Mouse (Mus musculus) embryo, embryonic 9.5 days (tissue): Measurements from ENCODE around the gene Nptxr.
A peak's percentile ranks its signal among the peaks of the same experiment; 100 is the strongest.
"Not testable (repeated sequence)": the region's sequence is repeated elsewhere in the genome, so short reads cannot be mapped to it uniquely, and the experiment has no call there.

Experiments
- DNase-seq: peaks from one replicate; pipeline ENCODE4 v3.0.0-alpha.2; 2017; ENCODE audit errors: extremely low spot score

Gene Nptxr

DNA sequence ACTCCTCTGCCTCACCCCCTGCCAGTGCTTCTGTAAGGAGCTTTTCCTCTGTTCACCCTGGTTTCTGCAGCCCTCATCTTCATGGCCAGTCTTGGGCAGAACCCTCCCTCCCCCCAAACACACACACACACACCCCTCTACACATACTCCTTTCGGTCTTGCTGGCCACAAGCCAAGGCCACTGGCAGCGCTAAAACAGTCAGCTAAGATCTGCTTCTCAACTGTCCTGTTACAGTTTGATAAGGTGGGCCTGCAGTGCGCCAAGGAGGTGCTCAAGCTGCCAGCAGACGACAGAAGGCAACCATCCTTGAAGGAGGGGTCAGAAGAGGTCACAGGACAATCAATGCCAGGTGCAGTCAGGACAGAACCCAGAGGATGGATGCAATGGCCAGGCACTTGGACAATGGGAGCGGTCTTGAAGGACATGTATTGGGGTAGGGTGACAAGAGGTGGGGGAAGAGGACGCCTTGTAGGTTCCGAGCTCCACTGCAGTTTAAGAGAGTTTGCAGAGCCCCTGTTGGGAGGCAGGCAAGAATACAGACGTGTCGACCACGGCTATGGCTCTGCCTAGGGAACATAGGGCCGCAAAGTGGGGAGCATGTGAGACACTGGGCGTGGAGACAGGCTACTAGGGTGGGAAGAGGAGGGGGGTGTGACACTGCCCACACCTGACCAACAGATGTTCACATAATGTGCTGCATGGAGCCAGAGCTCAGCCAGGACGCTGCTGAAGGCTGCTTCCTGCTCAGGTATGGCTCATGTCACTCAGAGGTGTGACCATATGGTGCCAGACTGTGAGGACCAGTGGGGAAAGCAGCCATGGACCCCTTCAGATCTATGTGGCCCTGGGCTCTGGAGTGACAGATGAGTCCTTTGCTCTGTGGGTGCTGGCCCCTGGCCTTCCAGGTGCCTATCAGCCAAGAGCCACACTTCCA lies 18.0 kb upstream of the Nptxr start:
- no peak for DNase-seq

DNA sequence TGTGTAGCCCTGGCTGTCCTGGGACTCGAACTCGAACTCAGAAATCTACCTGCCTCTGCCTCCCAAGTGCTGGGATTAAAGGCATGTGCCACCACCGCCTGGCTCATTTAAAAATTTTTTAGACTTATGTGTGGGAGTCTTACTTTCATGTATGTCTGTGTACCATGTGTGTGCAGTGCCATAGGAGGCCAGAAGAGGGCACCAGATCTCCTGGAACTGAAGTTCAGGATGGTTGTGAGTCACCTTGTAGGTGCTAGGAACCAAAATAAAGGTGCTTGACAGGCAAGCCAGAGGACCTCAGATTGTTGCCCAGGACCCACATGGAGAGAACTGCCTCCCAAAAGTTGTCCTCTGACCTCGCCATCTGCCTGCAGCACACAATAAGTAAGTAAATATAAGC lies 13.8 kb upstream of the Nptxr start:
- DNase-seq = no peak

DNA sequence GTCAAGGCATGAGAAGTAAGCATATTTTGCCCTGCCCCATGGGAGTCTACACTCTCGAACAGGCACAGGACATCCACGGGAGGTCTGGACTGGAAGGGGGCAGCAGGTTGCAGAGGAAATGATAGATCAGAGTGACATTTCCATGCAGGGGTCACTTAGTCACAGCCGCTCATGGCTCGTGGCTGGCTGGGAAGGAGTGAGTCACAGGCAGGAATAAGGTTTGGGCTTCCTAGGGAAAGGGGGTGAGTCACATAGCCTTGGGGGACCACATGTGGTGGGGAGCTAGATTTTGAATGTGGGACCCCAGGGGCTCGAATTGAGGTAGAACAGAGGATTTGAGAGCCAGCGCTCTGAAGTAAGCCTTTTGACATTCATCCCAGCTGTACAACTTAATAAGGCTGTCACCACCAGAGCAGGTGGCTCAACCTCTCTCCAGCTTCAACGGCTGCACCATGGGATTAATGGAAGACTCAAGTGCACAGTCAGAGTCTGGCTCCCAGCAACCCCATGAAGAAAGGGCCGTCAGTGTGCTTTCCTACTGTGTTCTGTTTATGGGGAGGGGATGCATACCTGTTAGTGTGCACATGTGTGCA lies 9.2 kb upstream of the Nptxr start:
- no peak for DNase-seq

DNA sequence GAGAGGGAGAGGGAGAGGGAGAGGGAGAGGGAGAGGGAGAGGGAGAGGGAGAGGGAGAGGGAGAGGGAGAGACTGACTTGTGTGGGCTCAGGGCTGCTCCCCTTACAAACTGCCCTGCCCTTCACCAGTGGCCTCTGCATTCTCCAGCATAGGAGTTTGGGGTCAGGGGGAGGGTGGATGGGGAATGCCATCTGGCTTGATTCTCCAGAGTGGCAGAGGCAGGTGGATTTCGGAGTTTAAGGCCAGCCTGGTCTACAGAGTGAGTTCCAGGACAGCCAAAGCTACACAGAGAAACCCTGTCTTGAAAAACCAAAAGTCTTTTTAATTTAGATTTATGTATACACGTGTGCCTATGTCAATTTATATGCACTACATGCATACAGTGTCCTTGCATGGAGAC lies 8.3 kb upstream of the Nptxr start:
- DNase-seq = not testable (repeated sequence)

DNA sequence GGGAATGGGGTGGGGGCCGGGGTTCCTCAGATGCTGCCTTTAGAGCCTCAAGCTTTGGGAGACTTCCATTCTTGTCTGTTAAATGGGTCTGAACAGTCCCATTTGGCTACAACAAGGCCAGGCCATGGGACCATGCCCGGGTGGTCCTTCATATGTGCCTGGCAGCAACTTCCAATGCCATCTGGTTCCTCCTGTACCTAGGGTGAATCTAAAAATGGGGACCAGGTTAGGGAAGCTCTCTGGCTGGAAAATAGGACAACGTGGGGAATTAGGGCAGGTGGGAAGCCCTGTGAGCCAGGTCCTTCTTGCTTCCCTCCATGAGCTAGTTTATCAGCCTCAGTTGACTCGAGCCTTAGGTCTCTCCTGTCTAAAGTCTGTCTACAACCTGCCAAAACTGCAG lies 6.4 kb upstream of the Nptxr start:
- no peak for DNase-seq

DNA sequence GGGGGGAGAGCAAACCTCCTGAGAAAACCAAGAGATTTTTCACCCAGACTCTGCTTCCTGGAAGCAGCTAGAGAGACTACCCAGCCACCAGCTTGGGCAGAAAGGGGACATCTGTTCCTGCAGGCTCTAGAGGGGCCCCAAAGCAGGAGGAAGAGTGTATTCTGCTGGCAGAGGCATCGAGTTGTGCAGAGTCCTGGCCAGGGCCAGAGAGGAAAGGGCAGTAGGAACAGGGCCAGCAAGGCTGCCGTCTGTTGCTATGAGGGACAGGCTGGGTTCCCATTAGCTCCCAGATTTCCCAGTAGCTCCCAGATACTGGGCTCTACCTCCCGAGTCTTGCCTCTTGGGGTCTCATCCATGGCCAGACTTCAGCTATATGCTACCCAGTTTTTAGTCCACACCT lies 5.5 kb upstream of the Nptxr start:
- no peak for DNase-seq

DNA sequence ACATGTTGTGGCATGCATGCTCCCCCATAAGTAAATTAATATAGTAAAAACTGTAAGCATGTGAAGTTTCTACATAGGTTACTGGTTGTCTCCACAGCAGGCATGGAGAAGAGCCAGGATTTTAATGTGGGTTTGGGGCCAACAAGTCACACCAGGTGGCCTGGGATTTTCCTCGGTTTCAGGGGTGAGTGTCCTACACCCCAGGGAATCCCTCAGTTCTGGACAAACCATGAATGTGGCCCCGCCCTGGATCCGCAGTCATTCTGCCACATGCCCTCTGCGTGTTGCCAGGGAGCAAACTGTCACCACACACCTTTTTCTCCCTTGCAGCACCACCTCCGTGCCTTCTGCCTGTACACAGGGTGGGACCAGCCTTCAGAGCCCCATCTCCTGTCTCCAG lies 4.1 kb upstream of the Nptxr start:
- DNase-seq = no peak

DNA sequence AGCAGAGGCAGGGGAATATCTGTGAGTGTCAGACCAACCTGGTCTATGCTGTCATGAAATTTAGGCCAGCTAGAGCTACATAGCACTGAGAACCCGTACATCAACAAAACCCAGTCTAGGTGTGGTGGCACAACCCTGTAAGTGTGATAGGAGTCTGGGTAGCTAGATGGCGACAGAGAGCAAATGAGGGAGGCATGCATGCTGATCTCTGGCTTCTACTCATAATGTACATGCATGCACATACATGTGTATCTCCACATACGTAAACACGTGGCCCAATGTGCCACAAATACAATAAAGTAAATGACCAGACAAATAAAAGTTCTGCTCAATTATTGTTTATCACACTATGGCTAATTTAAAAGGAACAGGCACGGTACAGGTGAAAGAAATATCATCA lies 3.5 kb upstream of the Nptxr start:
- no peak for DNase-seq

DNA sequence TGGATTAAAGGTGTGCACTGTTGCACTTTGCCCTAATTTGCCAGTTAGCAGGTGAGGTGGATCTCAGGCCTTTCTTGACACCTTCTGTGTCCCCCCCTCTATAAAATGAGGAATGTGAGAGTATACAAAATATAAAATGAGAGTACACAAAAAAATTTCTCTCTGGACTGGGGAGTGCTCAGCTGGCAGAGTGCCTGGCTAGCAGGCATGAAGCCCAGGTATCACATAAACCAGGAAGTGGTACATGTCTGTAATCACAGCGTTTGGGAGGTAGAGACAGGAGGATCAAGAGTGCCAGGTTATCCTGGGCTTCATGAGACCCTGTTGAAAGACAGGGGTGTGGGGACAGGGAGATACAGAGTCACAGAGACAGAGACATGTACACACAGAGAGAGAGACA lies 2.5 kb upstream of the Nptxr start:
- DNase-seq = no peak

DNA sequence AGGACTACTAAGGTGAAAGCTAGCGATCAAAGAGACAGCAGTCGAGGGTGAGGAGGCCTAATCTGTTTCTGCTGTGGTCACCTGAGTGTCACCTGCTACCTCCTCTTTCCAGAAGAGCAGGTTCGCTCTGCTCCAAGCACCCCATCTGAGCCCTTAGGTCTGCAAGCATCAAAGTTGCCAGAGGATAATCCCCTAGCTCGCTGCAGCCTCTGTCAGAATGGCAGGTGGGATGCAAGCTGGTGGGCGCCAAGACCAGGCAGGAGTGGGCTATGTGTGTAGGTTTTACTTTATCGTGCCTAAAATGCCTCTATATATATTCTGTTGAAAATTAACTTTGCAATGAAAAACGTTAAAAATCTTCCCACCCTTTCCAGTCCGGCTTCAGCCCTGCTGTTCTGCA lies 680 bp upstream of the Nptxr start:
- no peak for DNase-seq

DNA sequence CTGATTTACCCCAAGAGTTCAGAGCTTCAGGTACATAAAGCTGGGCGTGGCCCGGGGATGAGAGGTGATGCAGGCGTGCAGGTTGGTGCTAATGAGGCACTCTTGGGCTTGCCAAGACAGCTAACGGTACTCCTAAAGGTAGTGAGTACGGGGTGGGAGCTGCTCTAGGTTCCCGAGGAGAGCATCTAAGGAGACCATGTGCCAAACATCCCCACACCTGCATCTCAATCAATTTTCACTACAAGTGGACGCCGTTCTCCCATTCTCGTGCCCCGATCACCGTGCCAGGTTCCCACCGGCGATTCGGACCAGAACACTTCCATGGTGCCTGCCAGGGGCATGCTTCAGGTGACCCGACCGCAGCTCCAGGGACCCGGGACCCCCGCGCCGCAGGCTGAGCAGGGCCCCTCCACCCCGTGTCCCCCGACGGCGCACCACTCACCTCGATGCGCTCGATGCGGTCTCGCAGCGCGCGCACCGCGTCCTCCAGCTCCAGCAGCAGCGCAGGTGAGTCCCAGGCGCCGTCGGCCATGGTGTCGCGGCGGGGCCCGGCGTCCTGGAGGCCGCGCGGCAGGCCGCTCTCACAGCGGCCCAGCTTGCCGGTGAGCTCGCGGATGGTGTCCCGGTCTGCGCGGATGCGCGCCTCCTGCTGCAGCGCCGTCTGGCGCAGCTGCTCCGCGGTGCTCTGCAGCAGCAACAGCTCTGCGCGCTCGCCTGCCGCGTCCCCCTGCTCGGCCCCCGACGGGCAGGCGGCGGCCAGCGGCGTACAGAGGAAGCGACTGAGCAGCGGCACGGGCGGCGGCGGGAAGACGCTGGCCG lies 824 bp downstream of the Nptxr start:
- no peak for DNase-seq

DNA sequence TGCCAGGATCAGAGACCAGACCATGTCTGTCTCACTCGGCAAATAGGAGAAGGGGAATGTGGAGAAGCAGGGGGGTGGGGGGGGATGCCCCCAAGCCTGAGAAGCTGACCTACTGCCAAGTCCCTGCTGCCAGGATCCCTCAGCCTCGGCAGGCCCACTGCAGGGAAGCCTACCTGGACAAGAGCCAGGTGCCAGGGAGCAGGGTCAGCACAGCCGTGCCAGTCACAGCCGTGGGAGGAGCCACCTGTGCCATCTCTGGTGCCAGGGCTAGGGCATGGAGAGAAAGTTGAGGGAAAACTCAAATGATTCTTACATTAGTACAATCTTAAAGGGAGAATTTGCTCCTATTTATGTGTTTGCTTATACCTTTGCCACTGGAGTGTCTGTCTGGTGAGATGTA lies 2.3 kb downstream of the Nptxr start:
- DNase-seq = no peak

DNA sequence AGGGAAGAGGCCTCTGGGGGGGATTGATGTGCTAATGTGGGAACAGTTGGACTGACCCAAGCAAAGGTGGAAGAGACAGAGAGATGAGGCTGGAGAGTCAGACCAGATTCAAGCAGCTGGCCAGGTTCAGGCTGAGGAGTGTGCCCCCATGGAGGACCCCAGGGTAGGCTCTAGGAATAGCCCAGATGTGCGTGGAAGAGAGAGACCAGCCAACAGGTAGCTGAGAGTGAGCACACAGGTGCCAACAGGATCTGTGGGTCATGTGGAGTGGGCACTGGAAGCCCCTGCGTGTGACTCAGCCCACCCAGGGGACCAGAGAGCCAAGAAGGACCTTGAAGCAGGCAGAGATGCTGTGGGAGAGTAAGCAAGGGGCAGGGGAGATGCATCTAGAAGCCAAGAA lies 2.9 kb downstream of the Nptxr start:
- DNase-seq = no peak

DNA sequence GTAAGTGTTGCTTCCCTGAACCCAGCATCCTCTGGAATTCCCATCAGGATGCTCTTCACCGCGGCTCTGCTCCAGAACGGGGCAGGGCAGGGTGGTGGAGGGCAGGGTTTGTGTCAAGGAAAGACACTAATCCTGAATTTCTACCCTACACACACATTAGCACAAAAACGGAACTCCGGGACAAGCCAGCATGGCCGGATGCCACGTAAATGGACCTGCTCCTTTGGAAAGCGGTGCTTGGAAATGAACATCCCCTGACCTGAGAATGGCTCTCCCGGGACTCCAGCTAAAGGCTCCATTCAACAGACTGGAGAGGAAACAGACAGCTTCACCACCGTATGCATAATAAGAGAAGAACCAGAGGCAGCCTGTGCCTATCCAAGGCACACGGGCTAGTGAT lies 3.9 kb downstream of the Nptxr start:
- no peak for DNase-seq

DNA sequence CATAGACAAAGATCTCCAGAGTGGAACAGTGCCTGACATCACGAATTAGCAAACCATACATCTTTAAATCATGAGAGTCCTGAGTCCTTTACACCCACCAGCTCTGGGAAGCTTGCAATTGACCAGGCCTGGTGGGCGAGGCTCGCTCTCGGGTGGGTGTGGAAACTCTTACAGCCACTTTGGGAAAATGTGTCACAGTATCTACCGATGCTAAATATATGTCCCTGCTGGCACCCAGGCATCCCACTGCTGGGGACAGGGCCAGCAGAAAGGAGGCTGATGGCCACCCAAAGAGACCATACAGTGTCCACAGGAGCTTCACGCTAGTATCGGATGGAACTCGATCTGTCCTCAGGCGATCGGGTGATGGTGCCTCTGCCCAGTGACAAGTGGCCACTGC lies 6.0 kb downstream of the Nptxr start:
- DNase-seq = no peak

DNA sequence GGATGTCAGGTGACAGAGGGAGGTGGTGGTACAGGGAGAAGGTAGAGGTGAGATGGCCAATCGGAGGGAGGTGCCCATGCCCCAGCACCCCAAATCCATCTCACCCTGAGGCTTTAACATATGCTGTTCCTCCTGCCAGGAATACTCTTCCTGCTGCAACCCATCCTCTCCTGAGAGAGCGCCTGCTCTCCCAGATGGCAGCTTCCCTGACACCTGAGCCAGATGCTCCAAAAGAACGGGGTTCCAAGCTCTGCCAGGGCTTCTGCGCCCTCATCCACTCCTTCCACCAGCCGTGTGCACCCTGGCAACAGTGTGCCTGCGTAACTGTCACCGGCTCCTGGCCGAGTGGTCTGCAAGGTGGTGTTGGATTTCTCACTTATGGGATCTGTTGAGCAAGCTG lies 6.9 kb downstream of the Nptxr start:
- no peak for DNase-seq

DNA sequence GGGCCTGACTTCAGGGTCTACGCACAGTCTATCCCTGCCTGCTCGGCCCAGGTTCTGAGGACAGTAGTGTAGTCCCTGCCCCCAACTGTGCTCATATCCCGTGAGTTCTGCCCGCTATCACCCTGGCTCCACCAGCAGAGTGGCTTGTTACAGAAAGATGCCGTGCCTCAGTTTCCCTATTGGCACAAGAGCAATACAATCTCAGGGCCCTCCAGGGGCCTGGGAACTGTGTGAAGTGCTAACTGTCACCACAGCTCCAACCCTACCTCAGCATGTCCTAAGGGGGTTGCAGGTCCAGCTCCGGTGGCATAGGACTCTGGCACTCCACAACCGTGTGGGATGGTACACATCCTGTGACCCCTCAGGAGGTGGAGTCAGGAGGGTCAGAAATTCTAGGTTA lies 7.5 kb downstream of the Nptxr start:
- no peak for DNase-seq

DNA sequence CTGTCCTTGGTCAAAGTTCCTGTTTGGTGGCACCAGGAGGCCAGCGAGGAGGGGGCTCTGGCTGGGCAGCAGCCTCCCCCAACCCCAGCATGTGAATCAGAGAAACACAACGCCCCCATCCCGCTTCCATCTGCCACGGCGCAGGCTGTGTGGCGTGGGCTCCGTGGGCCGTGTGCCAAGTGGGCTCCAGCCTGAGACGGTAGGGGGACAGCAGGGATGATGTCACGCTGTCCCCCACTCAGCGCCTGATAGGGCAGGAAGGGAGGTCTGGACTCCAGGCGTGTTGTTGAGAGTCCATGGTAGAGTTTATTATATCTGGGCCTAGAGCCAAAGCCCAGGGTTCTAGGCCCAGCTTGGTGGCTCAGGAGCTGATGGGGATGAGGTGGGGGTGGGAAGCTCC lies 8.3 kb downstream of the Nptxr start:
- no peak for DNase-seq

DNA sequence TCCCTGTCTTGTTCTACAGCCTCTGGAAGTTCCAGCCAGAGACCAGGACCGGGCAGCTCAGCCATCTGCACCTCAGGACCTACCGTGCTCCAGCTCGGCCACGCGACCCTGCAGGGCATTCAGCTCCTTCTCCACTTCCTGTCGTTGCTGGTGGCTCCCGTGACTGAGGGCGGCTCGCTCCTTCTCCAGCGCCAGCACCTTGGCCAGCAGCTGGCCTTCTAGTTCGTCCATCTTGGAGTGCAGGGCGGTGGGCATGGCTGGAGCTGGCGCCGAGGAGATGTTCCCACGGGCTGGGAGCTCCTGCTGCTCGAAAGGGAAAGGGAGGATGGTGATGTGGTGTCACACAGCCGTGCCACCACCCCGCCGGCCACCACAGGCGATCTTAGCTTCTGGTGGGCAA lies 10.4 kb downstream of the Nptxr start:
- DNase-seq = no peak

DNA sequence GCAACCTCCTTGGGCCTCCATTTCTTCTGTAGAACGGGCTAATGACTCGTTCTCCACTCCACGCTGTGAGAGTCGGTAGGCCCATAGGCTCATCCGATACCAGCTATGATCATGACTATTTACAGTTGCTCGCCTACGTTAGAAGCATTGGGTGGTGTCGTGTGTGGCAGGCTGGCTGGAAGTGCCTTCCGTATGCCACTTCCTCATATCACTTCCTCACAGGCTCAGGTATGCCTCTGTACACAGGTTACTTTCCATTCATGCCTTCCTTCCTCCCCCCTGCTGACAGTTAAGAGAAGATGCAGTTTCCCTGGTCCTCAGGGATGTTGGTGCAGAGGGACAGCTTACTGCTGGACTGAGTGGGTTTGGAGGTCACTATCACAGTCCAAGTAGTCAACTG lies 11.5 kb downstream of the Nptxr start:
- no peak for DNase-seq

DNA sequence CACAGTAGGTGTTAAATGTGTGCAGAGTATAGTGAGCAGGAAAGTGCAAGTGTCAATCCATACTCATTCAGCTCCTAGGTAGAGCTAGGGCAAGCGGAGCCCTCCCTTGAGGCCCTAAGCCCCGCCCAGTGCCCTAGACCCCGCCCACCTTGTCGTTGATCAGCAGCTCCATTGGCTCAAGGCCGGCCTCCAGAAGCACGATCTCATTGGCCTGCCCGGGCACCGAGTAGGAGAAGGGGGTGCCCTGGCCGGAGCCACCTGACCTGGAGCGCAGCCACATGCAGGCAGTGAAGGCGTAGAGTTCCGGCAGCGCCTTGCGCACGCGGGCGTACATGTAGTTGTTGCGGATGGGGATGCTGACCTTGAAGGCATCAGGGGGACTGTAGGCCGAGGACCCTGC lies 12.1 kb downstream of the Nptxr start:
- DNase-seq = peak; percentile 43

DNA sequence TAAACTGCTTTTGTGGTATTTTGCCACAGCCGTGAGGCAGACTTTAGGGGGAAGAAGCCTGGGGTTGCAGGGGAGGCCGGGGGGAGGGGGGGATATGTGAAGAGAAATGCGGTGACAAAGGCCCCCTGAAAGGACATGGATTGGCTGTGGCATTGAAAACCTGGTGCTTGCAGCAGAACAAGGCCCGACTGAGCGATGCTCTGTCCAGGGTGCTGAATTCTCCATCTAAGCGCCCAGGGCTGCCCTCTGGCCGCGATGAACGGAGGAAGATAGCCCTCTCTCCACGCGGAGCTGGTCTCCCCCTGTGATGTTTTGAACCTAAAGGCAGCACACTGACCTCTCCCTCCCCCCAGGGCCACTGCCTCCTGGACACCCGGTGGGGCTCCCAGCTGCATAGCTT lies 13.1 kb downstream of the Nptxr start:
- peak; percentile 72 for DNase-seq

DNA sequence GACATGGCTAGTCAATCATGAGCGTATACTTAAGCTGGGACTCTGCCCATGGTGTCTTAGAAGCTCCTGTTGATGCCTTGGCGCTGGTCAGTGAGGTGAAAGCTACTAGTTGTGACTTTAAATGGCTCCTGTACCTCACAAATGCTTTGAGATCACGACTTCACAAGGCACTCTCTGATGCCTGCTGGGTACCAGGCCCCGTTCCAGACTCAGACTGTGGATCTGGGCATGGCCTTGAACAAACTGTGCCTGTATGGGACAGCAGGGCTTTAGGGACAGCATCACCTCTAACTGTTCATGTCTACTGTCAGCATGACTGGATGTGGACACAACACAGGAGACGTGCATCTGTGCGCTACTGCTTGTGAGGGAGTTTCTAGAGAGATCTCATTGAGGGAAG lies 13.7 kb downstream of the Nptxr start:
- DNase-seq = no peak
